Mouse (Mus musculus) gastrocnemius, postnatal 10 days (tissue): ENCODE measurements around the gene Zfyve26. TPM values are rescaled to one million over a fixed set of nuclear protein-coding genes. Genes with fewer than 3 reads are reported as not detected.
"Not testable (repeated sequence)": the region's sequence is repeated elsewhere in the genome, so short reads cannot be mapped to it uniquely, and the experiment has no call there.

ENCODE experiments used
- DNase-seq: peaks from one replicate; pipeline ENCODE4 v3.0.0; 2021; ENCODE audit warnings: mixed read lengths
- total RNA-seq, 2 experiments: library from RNA; stranded (reverse); gene quantifications; 2 replicates each; pipeline ENCODE4 v1.2.3; 2021

Zfyve26 gene
- total RNA-seq, 2 experiments from 2014 or later, result 14.2 to 15.0 TPM

GRCm38 (mm10) chr12:79261035-79261434, 35.1 kb downstream of the Zfyve26 start:
- peak; percentile 51 for DNase-seq

DNA sequence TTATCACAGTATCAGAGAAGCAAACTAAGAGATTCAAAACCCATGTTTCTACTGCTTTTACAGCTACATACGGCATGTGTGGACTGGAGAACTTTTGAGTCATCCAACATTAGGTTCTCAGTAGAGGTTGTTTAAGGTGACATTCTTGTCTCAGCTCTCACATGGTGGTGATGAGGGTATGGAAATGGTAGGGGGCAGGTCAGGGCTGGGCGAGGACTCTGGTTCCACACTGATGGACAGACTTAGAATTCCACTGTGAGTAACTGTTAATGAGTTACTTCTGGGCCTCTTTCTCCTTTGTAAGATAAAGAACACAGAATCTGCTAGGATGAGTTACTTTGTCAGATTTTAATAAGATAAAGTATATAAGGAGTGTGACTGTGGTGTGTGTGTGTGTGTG, 36.0 kb downstream of the Zfyve26 start:
- DNase-seq, result no peak

GRCm38 (mm10) chr12:79254975-79255374, 41.1 kb downstream of the Zfyve26 start:
- DNase-seq, result no peak

DNA sequence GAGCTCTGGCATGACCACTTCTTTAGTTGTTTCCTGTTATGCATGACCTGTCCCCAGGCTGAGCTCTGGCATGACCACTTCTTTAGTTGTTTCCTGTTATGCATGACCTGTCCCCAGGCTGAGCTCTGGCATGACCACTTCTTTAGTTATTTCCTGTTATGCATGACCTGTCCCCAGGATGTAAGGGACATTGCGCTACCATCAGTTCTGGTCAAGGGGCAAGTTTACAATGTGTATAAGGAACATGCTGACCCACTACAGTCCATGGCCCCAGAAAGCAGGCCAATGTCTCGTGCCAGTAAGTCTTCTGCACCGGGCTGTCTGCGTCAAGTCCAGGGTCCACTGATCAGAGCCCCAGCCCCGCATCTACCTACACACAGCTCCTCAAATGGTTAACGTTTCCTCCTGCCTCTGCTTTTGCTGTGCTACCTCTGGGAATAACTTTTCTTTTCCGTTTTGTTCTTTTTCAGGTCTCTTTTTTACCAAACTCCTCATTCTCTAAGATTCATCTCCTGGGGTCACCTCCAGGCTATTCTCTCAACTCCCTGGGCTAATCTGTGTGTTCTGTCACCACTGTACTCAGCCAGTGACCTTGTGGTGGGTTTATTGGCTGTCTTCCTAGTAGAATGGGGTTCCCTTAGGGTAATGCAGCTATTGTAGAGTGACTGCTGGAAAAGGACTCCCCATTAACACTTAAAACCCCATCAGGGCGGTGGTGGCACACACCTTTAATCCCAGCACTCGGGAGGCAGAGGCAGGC, 42.6 kb downstream of the Zfyve26 start:
- DNase-seq, result no peak

GRCm38 (mm10) chr12:79248110-79248509, 48.0 kb downstream of the Zfyve26 start:
- DNase-seq, result no peak

- DNase-seq, result no peak
Observed at GRCm38 (mm10) chr12:79242921-79243320, 53.2 kb downstream of the Zfyve26 start.

GRCm38 (mm10) chr12:79241985-79242384, 54.1 kb downstream of the Zfyve26 start:
- DNase-seq, result no peak

GRCm38 (mm10) chr12:79235485-79236080, 60.5 kb downstream of the Zfyve26 start:
- DNase-seq, result no peak

GRCm38 (mm10) chr12:79217511-79217910, 78.6 kb downstream of the Zfyve26 start:
- no peak for DNase-seq

DNA sequence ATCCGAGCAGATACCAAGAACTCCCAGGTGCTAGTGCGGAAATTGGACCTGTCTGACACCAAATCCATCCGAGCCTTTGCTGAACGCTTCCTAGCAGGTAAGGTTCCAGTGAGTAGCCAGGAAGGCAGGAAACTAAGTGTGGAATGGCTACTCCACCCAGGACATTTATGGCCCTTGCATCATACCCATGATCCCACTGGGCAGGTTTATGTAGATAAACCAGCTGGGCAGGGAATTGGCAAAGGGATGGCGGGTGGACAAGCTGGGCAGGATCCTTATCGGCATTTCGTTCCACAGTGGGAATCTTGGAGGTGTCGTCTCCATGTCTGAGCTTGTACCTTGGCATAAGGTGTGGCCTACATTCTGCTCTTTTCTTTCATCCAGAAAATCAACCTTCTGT, 84.7 kb downstream of the Zfyve26 start:
- DNase-seq, result no peak

GRCm38 (mm10) chr12:79208703-79209464, 87.2 kb downstream of the Zfyve26 start, which contains the start of gene Rdh12:
Rdh12 (plus strand) TSS chr12:79208914.
- no peak for DNase-seq

GRCm38 (mm10) chr12:79201882-79202281, 94.2 kb downstream of the Zfyve26 start:
- DNase-seq, result no peak

- no peak for DNase-seq
Observed at GRCm38 (mm10) chr12:79197105-79197504, 99.0 kb downstream of the Zfyve26 start.

GRCm38 (mm10) chr12:79193441-79193840, 102.7 kb downstream of the Zfyve26 start:
- peak; percentile 73 for DNase-seq

- DNase-seq, result no peak
Observed at GRCm38 (mm10) chr12:79192193-79192592, 103.9 kb downstream of the Zfyve26 start, which contains the start of gene Rdh11. Rdh11 (minus strand) TSS chr12:79192293.

DNA sequence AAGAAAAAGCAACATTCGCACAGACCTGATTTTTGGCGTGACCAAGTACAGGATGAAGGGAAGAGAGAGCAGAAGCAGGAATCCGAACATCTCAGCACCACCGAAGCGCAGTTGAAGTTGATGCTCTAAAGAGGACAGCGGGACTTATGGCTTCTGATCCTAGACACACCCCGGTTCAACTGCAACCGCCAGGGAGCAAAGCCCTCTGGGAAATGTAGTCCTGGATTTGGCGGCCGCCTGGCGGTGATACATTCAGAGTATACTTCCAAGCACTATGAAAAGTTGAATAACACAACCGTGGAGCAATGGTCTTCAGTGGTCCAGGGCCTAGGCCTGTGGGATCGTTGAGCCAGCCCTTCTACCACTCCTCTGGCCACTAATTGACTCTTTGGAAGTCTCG, 104.4 kb downstream of the Zfyve26 start:
- DNase-seq, result peak; percentile 68

DNA sequence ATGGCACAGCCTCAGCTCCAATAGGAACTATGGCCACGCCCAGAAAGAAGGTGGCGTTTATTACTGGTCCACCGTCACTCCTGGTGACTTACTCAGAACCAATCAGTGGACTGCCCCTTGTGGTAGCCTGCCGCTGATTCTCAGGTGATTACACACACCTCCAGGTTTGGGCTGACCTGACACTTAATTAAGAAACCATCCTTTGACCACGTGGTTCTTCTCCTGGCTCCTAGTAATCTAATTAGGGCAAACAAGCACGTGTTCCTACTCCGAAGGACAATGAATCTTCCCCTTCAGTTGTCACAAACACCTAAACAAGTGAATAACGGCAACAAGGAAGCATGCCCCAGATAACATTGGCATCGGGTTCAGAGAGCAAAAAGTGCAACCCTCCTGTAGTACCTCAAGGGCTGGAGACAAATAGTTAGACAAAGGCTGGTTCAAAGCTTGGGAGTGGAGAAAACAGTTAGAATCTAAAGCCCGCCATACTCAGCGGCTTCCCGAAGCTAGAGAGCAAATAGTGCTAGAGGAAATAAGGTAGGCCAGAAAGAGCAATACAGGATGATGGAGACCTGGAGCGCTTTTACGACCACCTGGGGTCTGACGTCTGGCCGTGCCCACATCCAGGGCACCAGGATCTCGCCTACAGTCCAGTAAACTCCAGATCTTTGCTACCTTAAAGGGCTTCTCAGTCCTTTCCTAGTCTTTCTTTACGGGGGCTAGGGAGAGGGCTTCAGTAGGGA, 105.0 kb downstream of the Zfyve26 start:
- DNase-seq, result peak; percentile 8

DNA sequence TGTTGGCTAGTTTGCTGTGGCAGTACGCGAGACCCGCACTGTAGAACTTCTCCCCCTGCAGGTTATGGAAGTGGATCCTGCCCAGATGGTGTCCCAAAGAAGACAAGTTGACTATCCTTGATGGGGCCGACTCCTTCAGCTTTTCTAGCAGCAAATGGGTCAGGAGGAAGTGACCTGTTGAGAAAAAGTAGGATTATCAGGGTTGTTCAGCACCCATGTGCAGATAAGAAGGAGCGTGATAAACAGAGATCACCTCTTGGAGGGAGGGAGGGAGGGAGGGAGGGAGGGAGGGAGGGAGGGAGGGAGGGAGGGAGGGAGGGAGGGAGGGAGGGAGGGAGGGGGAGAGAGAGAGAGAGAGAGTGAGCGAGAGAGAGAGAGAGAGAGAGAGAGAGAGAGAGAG, 110.9 kb downstream of the Zfyve26 start:
- DNase-seq, result not testable (repeated sequence)
